Mouse (Mus musculus): Measurements from ENCODE around the gene Ncoa7. TPM values are rescaled to one million over a fixed set of nuclear protein-coding genes. Genes with fewer than 3 reads are reported as not detected.

Gene Ncoa7
- total RNA-seq, 2 experiments from 2014 or later: 105 to 108 TPM

DNA sequence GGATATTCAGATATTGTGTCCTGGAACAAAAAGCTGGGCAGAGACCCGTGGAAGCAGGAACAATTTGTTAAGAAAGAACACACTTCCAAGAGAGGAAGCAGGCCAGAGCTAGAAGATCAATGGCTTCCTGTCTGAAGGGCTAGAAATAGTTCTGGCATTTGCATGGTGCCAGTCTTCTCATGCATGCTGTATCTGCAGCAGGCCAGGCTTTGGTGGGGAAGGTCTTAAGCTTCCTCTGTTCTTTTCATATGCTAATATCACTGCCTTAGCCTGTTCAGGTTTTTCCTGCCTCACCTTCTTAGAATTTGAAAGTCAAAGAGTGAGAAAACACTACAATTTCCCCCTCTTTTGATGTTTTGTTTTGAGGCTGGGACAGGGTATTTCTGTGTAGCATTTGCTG lies 175.6 kb downstream of the Ncoa7 start:
- intact Hi-C loops (cut with DNase I): loop anchor here (10.0 kb wide), 1 partner anchor 677 kb away; no protein-coding TSS in a partner anchor
- no peak for DNase-seq (ENCODE audit: low spot score in 2 of 2)

- no peak for DNase-seq (ENCODE audit: low spot score in 2 of 2)
- intact Hi-C loops (cut with DNase I): loop anchor here (5.0 to 10.0 kb wide), 2 partner anchors 178 to 680 kb away; partner anchors contain the start of gene Ncoa7
These were observed 178.7 kb downstream of the Ncoa7 start for GRCm38 (mm10) chr10:30624161-30625019.

DNA sequence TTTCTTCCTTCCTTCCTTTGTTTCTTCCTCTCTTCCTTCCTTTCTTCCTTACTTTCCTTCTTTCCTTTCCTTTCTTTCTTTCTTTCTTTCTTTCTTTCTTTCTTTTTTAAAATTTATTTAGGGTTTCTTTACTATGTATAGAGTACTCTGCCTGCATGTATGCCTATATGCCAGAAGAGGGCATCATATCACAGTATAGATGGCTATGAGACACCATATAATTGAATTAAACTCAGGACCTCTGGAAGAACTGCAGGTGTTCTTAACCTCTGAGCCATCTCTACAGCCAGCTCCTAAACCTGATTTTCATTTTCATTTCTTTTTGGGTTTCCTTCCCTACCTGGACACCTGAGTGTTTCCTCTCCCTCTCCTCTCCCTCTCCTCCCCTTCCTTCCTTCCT lies 180.2 kb downstream of the Ncoa7 start:
- intact Hi-C loops (cut with DNase I): loop anchor here (5.0 to 10.0 kb wide), 2 partner anchors 179 to 682 kb away; partner anchors contain the start of gene Ncoa7
- no peak for DNase-seq (ENCODE audit: low spot score in 2 of 2)

DNA sequence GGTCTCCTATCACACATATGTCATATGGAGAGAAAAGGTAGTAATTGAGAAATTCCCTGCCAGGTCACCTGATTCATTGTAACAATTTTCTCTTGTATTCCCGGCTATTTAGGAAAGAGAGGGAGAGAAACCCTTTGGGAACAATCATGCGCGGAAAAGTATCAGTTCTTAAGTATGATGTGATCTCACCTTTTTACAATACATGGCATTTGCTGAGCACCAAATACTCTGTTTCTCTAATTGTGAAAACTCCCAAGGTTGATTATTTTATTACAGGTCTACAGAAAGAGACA lies 184.3 kb downstream of the Ncoa7 start:
- no peak for DNase-seq (ENCODE audit: low spot score in 2 of 2)
- intact Hi-C loops (cut with DNase I): no loop called here

DNA sequence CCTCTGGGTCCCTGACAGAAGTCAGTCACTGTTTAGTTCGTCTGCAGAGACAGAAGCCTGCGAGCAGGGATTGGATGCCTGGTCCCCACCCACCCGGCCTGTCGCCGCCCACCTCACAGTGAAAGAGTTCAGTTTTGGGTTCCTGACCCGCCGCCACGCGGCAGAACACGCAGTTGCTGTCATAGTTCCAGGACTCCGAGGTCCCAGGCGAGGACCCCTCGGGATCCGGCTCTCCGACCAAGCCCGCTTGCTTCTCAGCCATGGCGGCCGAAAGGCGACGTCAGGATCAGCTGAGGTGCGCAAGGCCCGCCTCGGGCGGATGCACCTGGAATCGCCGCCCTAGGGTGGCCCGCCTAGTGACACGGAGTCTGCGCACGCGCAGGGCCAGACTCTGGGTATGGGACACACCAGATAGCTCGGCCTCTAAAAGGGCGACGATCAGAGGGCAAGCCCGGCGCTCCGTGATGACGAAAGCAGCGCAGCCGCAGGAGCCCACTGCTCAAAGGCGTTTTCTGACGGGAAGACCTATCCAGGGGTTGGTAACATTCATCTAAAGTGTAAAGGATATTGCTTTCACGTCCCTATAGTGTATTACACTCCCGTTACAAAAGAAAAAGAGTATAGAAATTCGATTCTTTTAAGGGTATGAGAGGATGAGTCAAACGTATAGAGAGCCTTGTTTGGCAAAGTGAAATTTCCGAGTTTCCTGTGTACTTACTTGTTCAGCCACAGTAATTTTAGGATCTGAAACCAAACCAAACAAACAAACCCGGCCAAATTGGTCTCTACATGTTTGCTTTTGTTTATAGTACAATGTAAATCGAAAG lies 184.8 kb downstream of the Ncoa7 start:
- intact Hi-C loops (cut with DNase I): no loop called here

DNA sequence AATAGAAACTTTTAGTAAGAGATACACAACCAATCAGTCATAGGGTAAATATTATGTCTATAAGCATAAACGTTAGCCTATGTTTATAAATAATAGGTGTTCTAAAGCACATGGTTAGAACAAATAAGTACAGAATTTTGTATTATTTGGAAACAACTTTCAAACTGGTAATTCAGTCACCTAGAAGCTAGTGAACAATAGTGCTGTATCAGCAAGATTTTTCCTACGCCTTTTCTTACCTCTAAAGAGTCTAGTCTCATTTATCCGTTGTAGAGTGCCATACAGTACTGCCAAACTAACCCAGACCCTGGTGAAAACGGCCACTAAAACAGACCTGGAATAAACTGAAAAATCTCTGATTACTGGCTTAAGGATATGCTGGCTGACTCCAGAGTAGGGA lies 190.1 kb downstream of the Ncoa7 start:
- no peak for DNase-seq (ENCODE audit: low spot score in 2 of 2)
- intact Hi-C loops (cut with DNase I): no loop called here

More for the DNA sequence above, 184.8 kb downstream of the Ncoa7 start:
- DNase-seq (ENCODE audit: low spot score in 2 of 2): peak; percentile 99

- intact Hi-C loops (cut with DNase I): no loop called here
- DNase-seq (ENCODE audit: low spot score in 2 of 2): no peak
These were observed 193.5 kb downstream of the Ncoa7 start for GRCm38 (mm10) chr10:30609614-30610013.

- intact Hi-C loops (cut with DNase I): no loop called here
- DNase-seq (ENCODE audit: low spot score in 2 of 2): no peak
These were observed 195.0 kb downstream of the Ncoa7 start for GRCm38 (mm10) chr10:30608109-30608508.

DNA sequence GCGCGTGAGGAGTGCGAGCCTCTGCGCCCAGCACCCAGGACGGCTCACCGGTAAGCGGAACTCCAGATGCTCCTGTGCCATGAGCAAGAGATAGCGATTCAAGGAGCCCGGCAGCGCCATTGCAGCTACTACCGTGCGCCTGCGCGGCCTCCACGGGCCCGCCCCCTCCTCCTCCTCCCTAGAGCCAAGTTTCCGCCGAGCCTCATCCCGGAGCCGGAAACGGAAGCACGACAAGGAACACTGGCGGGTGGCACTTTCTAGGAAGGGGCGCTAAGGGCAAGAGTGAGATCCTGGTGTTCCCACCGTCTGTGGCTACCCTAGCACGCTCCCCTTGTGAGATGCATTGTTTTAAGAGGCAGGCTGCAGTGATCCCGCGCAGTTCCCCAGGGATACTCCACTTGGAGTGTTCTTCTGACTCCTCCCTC lies 202.6 kb downstream of the Ncoa7 start, which contains the start of gene Trmt11:
Gene Trmt11 (minus strand): TSS at position 208 of the 425 bp plus-strand sequence.
- intact Hi-C loops (cut with DNase I): no loop called here
- DNase-seq (ENCODE audit: low spot score in 2 of 2): peak; percentile 89 to 91

DNA sequence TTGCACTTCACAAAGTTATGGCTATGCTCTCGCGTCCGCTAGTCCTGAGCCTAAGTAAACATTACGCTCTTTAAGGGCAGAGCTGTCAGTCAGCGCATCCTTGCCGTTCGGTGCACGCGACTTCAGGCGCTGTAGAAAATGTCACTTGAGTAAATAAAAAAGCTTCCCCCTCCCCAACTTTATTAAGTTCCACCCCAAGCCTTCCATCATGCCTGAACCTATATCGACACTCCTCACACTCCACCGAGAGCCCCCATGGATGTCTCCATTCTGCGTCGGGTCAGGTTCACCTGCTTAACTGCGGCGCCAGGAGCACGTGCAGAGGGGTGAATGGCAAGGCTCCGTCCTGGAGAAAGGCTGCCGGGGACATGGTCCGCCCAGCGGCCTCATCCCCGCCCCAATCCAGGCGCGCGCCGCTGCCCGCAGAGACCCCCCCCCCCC lies 203.0 kb downstream of the Ncoa7 start:
- no peak for DNase-seq (ENCODE audit: low spot score in 2 of 2)
- intact Hi-C loops (cut with DNase I): no loop called here

GRCm38 (mm10) chr10:30587037-30587436 lies 216.1 kb downstream of the Ncoa7 start:
- DNase-seq (ENCODE audit: low spot score in 2 of 2): peak; percentile 41 to 60
- intact Hi-C loops (cut with DNase I): no loop called here

DNA sequence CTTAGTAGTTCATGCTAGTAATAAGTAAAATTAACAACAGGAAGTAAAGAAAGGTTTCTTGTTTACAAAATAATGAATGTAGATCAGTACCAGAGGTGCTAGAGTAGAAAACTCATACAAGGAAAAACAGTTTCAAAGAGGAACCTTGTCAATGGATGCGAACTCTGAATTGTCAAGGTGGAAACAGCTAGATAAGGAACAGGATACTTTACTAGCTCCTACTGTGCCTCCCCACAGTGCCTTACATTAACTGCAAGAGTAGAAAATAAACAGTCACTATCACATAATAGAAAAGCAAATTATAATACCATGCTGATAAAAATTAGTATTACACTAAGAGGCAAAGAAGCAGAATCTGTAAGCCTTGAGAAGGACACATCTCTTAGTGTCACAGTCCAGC lies 217.4 kb downstream of the Ncoa7 start:
- intact Hi-C loops (cut with DNase I): no loop called here
- no peak for DNase-seq (ENCODE audit: low spot score in 2 of 2)

Other genes with a start within 250 kb of the Ncoa7 start
- gene Trmt11, start 202.6 kb downstream of the Ncoa7 start, total RNA-seq (2021): 1 to 10 TPM; 8.2 TPM
- gene Hint3, start 173.7 kb downstream of the Ncoa7 start, total RNA-seq (2021): 10 to 100 TPM; 40.2 to 41.7 TPM
- gene Hey2, start 39.5 kb upstream of the Ncoa7 start, total RNA-seq (2021): 1 to 10 TPM; 5.8 to 6.8 TPM

Measured in left cerebral cortex, postnatal 14 days (tissue).